Mouse (Mus musculus) lung, postnatal 0 days (tissue): ENCODE data around the gene Olfr430.
"Not testable (repeated sequence)": the region's sequence is repeated elsewhere in the genome, so short reads cannot be mapped to it uniquely, and the experiment has no call there.

Experiments
- CTCF ChIP-seq: IDR thresholded peaks from 2 replicates; pipeline ENCODE4 v1.5.1; 2016; ENCODE audit warnings: antibody characterized with exemption, mild to moderate bottlenecking
- EP300 ChIP-seq: IDR thresholded peaks from 2 replicates; pipeline ENCODE4 v1.6.1; 2016; ENCODE audit warnings: antibody characterized with exemption, mild to moderate bottlenecking, control low read depth

GRCm38 (mm10) chr1:174048227-174048626 is 18.2 kb upstream of the Olfr430 start:
- not testable (repeated sequence) for TF ChIP-seq CTCF, EP300
